Mouse (Mus musculus) MEL (cell line): ENCODE measurements around the gene Cnst. TPM values are rescaled to one million over a fixed set of nuclear protein-coding genes. Genes with fewer than 3 reads are reported as not detected.

Source experiments
- DNase-seq: peaks from one replicate; pipeline ENCODE4 v3.0.0; 2011; ENCODE audit warnings: low read depth, low spot score
- H3K27ac ChIP-seq: 2 replicates; pipeline ENCODE4 v1.5.1; 2012; ENCODE audit warnings: low read depth, mild to moderate bottlenecking, control low read depth, low read length, moderate library complexity; ENCODE audit not compliant: control insufficient read depth
- H3K27me3 ChIP-seq, 2 experiments: fragments of 150-350 bp in 1 of 2; sonication (generic) in 1 of 2; 2 replicates each; pipeline ENCODE4 v1.6.1; 2012; ENCODE audit warnings: low read length in 2 of 2, mild to moderate bottlenecking in 2 of 2, improper control_type of control experiment in 1 of 2, moderate library complexity in 1 of 2; ENCODE audit not compliant: insufficient read depth in 2 of 2, control insufficient read depth in 1 of 2
- H3K36me3 ChIP-seq, 2 experiments: 2 replicates each; pipeline ENCODE4 v1.6.1; 2012 to 2014; ENCODE audit warnings: low read length in 2 of 2, improper control_type of control experiment in 1 of 2, inconsistent platforms in 1 of 2, mild to moderate bottlenecking in 1 of 2; ENCODE audit not compliant: insufficient read depth in 2 of 2, control insufficient read depth in 1 of 2
- H3K4me1 ChIP-seq, 2 experiments: fragments of 150-350 bp in 1 of 2; sonication (generic) in 1 of 2; 2 replicates each; pipeline ENCODE4 v1.6.1; 2012; ENCODE audit warnings: low read length in 2 of 2, improper control_type of control experiment in 1 of 2, mild to moderate bottlenecking in 1 of 2; ENCODE audit not compliant: insufficient read depth in 2 of 2, control insufficient read depth in 1 of 2
- H3K4me3 ChIP-seq, 2 experiments: fragments of 150-350 bp in 1 of 2; sonication (generic) in 1 of 2; 2 replicates each; pipeline ENCODE4 v1.5.1; 2012; ENCODE audit warnings: low read depth in 2 of 2, low read length in 2 of 2, mild to moderate bottlenecking in 2 of 2, moderate library complexity in 2 of 2, control low read depth in 1 of 2, improper control_type of control experiment in 1 of 2; ENCODE audit not compliant: control insufficient read depth in 1 of 2, insufficient read depth in 1 of 2
- H3K79me2 ChIP-seq: 2 replicates; pipeline ENCODE4 v1.6.1; 2012; ENCODE audit warnings: mild to moderate bottlenecking, low read length, moderate library complexity; ENCODE audit not compliant: control insufficient read depth, poor library complexity, insufficient read depth
- H3K9ac ChIP-seq: 2 replicates; pipeline ENCODE4 v1.6.1; 2012; ENCODE audit warnings: low read depth, mild to moderate bottlenecking, control low read depth, low read length, moderate library complexity; ENCODE audit not compliant: control insufficient read depth, poor library complexity, severe bottlenecking
- H3K9me3 ChIP-seq: fragments of 150-350 bp; sonication (generic); replicated peaks from 2 replicates; pipeline ENCODE4 v1.6.1; 2012; ENCODE audit warnings: mild to moderate bottlenecking, low read length, improper control_type of control experiment, moderate library complexity; ENCODE audit not compliant: insufficient read depth
- CHD1 ChIP-seq: IDR thresholded peaks from 2 replicates; pipeline ENCODE4 v1.6.1; 2012; ENCODE audit warnings: low read depth, mild to moderate bottlenecking, inconsistent platforms, low read length, improper control_type of control experiment
- CHD2 ChIP-seq: IDR thresholded peaks from 2 replicates; pipeline ENCODE4 v1.6.1; 2011; ENCODE audit warnings: low read length, improper control_type of control experiment
- E2F4 ChIP-seq: IDR thresholded peaks from 2 replicates; pipeline ENCODE4 v1.6.1; 2011; ENCODE audit warnings: low read depth, low read length, improper control_type of control experiment, borderline replicate concordance
- GABPA ChIP-seq: IDR thresholded peaks from 2 replicates; pipeline ENCODE4 v1.6.1; 2012; ENCODE audit warnings: low read depth, mild to moderate bottlenecking, inconsistent platforms, low read length, improper control_type of control experiment, moderate library complexity
- HCFC1 ChIP-seq: IDR thresholded peaks from 2 replicates; pipeline ENCODE4 v1.6.1; 2012; ENCODE audit warnings: low read depth, mild to moderate bottlenecking, inconsistent platforms, low read length, improper control_type of control experiment, moderate library complexity
- MAFK ChIP-seq: IDR thresholded peaks from 2 replicates; pipeline ENCODE4 v1.6.1; 2011; ENCODE audit warnings: low read depth, mild to moderate bottlenecking, low read length, improper control_type of control experiment, borderline replicate concordance
- MAX ChIP-seq: IDR thresholded peaks from 2 replicates; pipeline ENCODE4 v1.6.1; 2011; ENCODE audit warnings: low read length, improper control_type of control experiment
- MAZ ChIP-seq: IDR thresholded peaks from 2 replicates; pipeline ENCODE4 v1.6.1; 2012; ENCODE audit warnings: low read depth, mild to moderate bottlenecking, inconsistent platforms, low read length, improper control_type of control experiment
- MEF2A ChIP-seq: IDR thresholded peaks from 2 replicates; pipeline ENCODE4 v1.6.1; 2014; ENCODE audit warnings: low read depth, mild to moderate bottlenecking, inconsistent platforms, low read length, improper control_type of control experiment; ENCODE audit not compliant: poor library complexity, insufficient replicate concordance, severe bottlenecking; ENCODE audit errors: extremely low read depth
- MYB ChIP-seq: IDR thresholded peaks from 2 replicates; pipeline ENCODE4 v1.6.1; 2011; ENCODE audit warnings: mild to moderate bottlenecking, low read depth, low read length, improper control_type of control experiment
- MYC ChIP-seq: IDR thresholded peaks from 2 replicates; pipeline ENCODE4 v1.6.1; 2011; ENCODE audit warnings: low read depth, mild to moderate bottlenecking, low read length, improper control_type of control experiment, moderate library complexity
- NELFE ChIP-seq: IDR thresholded peaks from 2 replicates; pipeline ENCODE4 v1.6.1; 2011; ENCODE audit warnings: low read depth, low read length, improper control_type of control experiment
- NRF1 ChIP-seq: IDR thresholded peaks from 2 replicates; pipeline ENCODE4 v1.6.1; 2014; ENCODE audit warnings: low read depth, mild to moderate bottlenecking, inconsistent platforms, low read length, improper control_type of control experiment, moderate library complexity; ENCODE audit not compliant: poor library complexity, insufficient read depth, severe bottlenecking
- RAD21 ChIP-seq: IDR thresholded peaks from 2 replicates; pipeline ENCODE4 v1.6.1; 2011; ENCODE audit warnings: mild to moderate bottlenecking, low read depth, low read length, improper control_type of control experiment
- SIN3A ChIP-seq: IDR thresholded peaks from 2 replicates; pipeline ENCODE4 v1.6.1; 2012; ENCODE audit warnings: low read length, improper control_type of control experiment, inconsistent platforms
- SMC3 ChIP-seq: IDR thresholded peaks from 2 replicates; pipeline ENCODE4 v1.6.1; 2011; ENCODE audit warnings: low read depth, low read length, improper control_type of control experiment
- UBTF ChIP-seq: IDR thresholded peaks from 2 replicates; pipeline ENCODE4 v1.6.1; 2012; ENCODE audit warnings: low read depth, mild to moderate bottlenecking, inconsistent platforms, low read length, improper control_type of control experiment, moderate library complexity, borderline replicate concordance; ENCODE audit not compliant: insufficient read depth
- USF1 ChIP-seq: IDR thresholded peaks from 2 replicates; pipeline ENCODE4 v1.6.1; 2014; ENCODE audit warnings: low read depth, mild to moderate bottlenecking, inconsistent platforms, low read length, improper control_type of control experiment, moderate library complexity
- ZMIZ1 ChIP-seq: IDR thresholded peaks from 2 replicates; pipeline ENCODE4 v1.6.1; 2012; ENCODE audit warnings: low read depth, mild to moderate bottlenecking, inconsistent platforms, low read length, improper control_type of control experiment, moderate library complexity
- ZNF384 ChIP-seq: IDR thresholded peaks from 2 replicates; pipeline ENCODE4 v1.6.1; 2012; ENCODE audit warnings: low read depth, mild to moderate bottlenecking, inconsistent platforms, low read length, improper control_type of control experiment
- polyA plus RNA-seq, 2 experiments: library from polyadenylated mRNA; stranded (reverse) in 1 of 2; unstranded in 1 of 2; fragments of >175 nt in 1 of 2; fragments of >200 nt in 1 of 2; gene quantifications; 2 replicates each; pipeline versions ENCODE4 v1.2.1 to v1.2.4; 2012; ENCODE audit warnings: low replicate concordance in 2 of 2, low read depth in 1 of 2; ENCODE audit not compliant: insufficient read length in 2 of 2, insufficient read depth in 1 of 2, missing spikeins in 1 of 2
- total RNA-seq: library from RNA; depleted of rRNA; stranded (reverse); fragments of 300-350 nt; gene quantifications from 2 replicates; pipeline ENCODE4 v1.2.3, GENCODE M21; 2012

Cnst gene
- total and polyA plus RNA-seq, 3 experiments: 10.4 to 12.1 TPM; not detected in 1

- TF ChIP-seq NRF1: no peak
- no peak for TF ChIP-seq RAD21
- no peak for TF ChIP-seq MYB
- TF ChIP-seq MAX: no peak
- TF ChIP-seq MEF2A: no peak
- H3K27me3 ChIP-seq: no peaks in the 10 kb centered on the region
- no peaks in the 10 kb centered on the region for H3K9me3 ChIP-seq
- H3K27ac ChIP-seq: no peak overlapping the region
- H3K79me2 ChIP-seq: peaks cover 5% of the 10 kb centered on the region
- H3K4me1 ChIP-seq: no peaks in the 10 kb centered on the region
- no peak overlapping the region for H3K9ac ChIP-seq
- H3K36me3 ChIP-seq: no peaks in the 10 kb centered on the region
- no peak overlapping the region for H3K4me3 ChIP-seq
- no peak for DNase-seq
Measured at GRCm38 (mm10) chr1:179510546-179511340, 35.4 kb upstream of the Cnst start.

GRCm38 (mm10) chr1:179511895-179512294 lies 34.3 kb upstream of the Cnst start:
- H3K4me1 ChIP-seq: no peaks in the 10 kb centered on the region
- H3K9me3 ChIP-seq: no peaks in the 10 kb centered on the region
- H3K4me3 ChIP-seq: no peak overlapping the region
- TF ChIP-seq MAFK (no peak), USF1 (no peak), CHD2 (no peak), SIN3A (no peak), MAZ (no peak), SMC3 (no peak), E2F4 (no peak), HCFC1 (no peak), ZMIZ1 (no peak), UBTF (no peak), NRF1 (no peak), CHD1 (no peak), GABPA (no peak), MYB (no peak), RAD21 (no peak), NELFE (no peak), ZNF384 (no peak), MYC (no peak)
- H3K27me3 ChIP-seq: no peaks in the 10 kb centered on the region
- H3K36me3 ChIP-seq: peaks cover 0 to 3% of the 10 kb centered on the region in 2 experiments; a peak in 2 of 4 replicates
- no peak overlapping the region for H3K27ac ChIP-seq
- DNase-seq: no peak
- H3K9ac ChIP-seq: no peak overlapping the region
- peaks cover 9% of the 10 kb centered on the region for H3K79me2 ChIP-seq
